Mouse (Mus musculus): Measurements from ENCODE around the gene Tnnc1.

Gene Tnnc1

DNA sequence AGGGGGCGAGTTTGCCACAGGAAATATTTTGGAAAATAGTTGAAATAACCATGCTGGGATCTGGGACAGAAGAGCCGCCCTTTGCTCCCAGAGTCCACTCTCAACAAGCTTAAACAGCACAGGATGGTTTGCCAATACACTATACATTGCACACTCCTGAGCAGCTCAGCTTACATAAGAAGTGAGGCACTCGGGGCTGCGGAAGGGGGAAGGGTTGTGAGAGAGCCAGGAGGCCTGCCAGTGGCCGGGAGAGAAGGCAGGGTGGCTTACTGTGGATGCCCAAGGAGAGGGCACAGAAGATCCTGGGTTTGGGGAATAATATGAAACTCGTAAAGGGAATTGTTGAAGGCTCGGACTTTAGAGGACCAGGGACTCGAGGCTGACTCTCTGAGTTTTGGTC, 5.8 kb downstream of the Tnnc1 start:
- Histone ChIP-seq H3K36me3 (ENCODE audit: control insufficient read depth, insufficient read depth, low read length, poor library complexity, severe bottlenecking) (no peaks in the 10 kb centered on the region), H3K27me3 (ENCODE audit: control insufficient read depth, insufficient read depth, low read length, poor library complexity, severe bottlenecking) (no peaks in the 10 kb centered on the region)
- no peak for DNase-seq (ENCODE audit: low read depth, low spot score)

DNA sequence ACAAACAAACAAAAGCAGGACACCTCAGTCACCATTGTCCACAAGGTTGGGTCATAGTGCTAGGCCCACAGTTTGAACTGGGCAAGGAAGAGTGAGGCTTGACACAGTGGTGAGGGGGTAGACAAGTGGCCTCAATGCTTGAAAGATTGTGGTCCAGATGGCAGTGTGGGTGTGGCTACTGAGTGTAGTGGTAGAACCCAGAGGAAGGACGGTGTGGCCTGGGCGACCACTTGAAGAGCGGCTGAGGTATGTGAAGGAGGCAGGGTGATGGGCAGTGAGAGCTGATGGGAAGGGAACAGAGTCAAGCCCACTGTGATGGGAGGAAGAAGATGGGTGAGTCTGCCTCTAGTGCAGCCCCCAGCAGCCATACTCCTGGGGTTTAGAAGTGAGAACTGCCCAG, 6.6 kb downstream of the Tnnc1 start:
- Histone ChIP-seq H3K36me3 (ENCODE audit: control insufficient read depth, insufficient read depth, low read length, poor library complexity, severe bottlenecking) (no peaks in the 10 kb centered on the region), H3K27me3 (ENCODE audit: control insufficient read depth, insufficient read depth, low read length, poor library complexity, severe bottlenecking) (no peaks in the 10 kb centered on the region)
- no peak for DNase-seq (ENCODE audit: low read depth, low spot score)

DNA sequence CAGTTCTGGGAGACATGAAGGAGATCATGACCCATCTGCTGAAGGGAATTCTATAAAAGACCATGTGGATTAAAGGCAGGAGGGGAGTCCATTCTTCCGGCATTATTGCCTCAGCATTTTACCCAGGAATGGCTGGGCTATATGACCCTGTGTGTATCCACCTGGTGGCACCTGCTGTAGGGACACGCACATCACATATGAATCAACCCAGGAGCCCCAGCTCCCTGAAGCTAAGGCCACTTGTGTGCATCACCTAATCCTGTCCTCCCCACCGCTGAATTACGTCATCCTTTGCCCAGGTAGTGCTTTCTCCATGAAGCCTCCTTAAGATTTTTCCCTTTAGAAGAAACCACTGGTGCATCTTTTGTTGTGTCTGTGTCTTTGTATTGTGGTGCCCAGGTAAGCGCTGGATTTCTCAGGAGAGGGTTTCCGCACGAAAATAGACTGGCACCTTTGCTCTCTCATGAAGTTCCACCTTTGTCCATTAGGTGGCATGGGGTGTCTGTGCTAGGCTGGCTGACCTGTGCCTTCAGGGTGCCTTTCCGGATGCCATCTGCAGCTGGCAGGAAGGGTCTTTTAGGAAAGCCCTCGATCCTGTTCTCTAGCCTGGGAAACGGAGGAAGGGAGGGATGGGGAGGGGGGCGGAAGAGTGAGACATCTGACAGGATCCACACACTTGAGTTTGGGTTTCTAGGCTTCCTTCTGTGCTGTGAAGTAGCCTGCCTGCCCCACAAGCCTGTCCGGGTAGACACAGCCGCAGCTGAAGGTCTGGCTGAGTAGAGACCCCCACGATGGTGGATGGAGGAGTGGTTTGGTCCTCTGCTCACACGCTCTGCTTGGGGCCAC, 7.3 kb downstream of the Tnnc1 start:
- Histone ChIP-seq H3K27me3 (ENCODE audit: control insufficient read depth, insufficient read depth, low read length, poor library complexity, severe bottlenecking) (no peaks in the 10 kb centered on the region), H3K36me3 (ENCODE audit: control insufficient read depth, insufficient read depth, low read length, poor library complexity, severe bottlenecking) (no peaks in the 10 kb centered on the region)
- DNase-seq (ENCODE audit: low read depth, low spot score) = peak; percentile 86

DNA sequence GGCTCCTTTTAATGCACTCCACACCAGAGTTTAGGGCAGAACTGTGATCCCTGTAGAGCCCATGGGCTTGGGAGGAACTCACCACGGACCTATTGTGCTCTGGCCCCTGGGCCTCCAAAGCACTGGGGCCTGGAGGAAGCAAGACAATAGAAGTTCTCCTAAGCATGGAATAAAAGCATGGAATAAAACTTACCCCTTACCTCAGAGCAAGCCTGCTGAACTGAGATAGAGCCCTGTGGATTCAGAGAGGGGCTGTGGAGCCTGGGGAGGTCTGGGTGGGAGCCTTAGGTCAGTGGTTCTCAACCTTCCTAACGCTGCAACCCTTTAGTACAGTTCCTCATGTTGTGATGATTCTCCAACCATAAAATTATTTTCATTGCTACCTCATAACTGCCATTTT, 8.7 kb downstream of the Tnnc1 start, which contains the start of gene Nisch:
TSS of gene Nisch (minus strand) at position 101 of the 400 bp plus-strand sequence.
- no peaks in the 10 kb centered on the region for H3K27me3 ChIP-seq (ENCODE audit: control insufficient read depth, insufficient read depth, low read length, poor library complexity, severe bottlenecking)
- no peak for DNase-seq (ENCODE audit: low read depth, low spot score)

DNA sequence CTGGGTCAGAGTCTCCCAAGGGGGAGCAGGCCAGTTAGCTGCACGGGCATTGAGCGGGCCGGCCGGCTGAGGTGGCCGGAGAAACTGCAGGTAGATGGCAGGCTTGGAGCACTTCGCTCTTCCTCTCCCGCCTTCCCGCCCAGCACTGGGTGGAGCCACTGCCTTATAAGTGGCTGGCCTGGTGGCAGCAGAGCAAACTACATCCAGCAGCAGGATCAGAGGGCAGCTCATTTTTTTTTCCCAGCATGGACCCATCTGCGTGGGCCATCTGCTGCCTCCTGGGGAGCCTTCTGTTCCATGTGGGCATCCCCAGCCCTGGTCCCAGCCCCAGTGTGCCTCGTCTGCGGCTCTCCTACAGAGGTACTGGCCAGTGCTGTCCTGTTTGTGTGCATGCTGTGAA, 9.6 kb downstream of the Tnnc1 start, which contains the start of gene Sema3g:
TSS of gene Sema3g (plus strand) at position 195 of the 400 bp plus-strand sequence.
- peak; percentile 70 for DNase-seq (ENCODE audit: low read depth, low spot score)
- H3K27me3 ChIP-seq (ENCODE audit: control insufficient read depth, insufficient read depth, low read length, poor library complexity, severe bottlenecking) = no peaks in the 10 kb centered on the region
- H3K36me3 ChIP-seq (ENCODE audit: control insufficient read depth, insufficient read depth, low read length, poor library complexity, severe bottlenecking) = no peaks in the 10 kb centered on the region

More for the DNA sequence above, 8.7 kb downstream of the Tnnc1 start, which contains the start of gene Nisch:
- no peaks in the 10 kb centered on the region for H3K36me3 ChIP-seq (ENCODE audit: control insufficient read depth, insufficient read depth, low read length, poor library complexity, severe bottlenecking)

DNA sequence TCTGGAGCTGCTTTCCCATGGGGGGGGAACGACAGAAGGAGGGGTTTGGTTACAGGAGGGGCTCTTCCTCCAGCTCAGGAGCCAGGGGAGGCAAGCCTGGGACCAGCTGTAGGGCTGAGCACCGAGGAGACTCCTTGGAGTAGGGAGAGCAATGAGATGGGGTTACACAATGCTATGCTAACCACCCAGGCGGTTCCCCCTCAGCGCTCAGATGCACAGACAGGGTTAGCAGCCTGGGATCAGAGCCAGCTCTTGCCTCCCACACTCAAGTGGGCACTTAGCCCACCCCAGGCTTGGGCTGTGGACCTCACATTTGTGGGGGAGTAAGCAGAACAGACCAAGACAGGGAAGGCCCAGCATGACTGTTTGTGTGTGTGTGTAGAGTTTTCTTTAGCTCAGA, 18.9 kb downstream of the Tnnc1 start:
- DNase-seq (ENCODE audit: low read depth, low spot score) = no peak
- H3K27me3 ChIP-seq (ENCODE audit: control insufficient read depth, insufficient read depth, low read length, poor library complexity, severe bottlenecking) = no peaks in the 10 kb centered on the region
- no peaks in the 10 kb centered on the region for H3K36me3 ChIP-seq (ENCODE audit: control insufficient read depth, insufficient read depth, low read length, poor library complexity, severe bottlenecking)

DNA sequence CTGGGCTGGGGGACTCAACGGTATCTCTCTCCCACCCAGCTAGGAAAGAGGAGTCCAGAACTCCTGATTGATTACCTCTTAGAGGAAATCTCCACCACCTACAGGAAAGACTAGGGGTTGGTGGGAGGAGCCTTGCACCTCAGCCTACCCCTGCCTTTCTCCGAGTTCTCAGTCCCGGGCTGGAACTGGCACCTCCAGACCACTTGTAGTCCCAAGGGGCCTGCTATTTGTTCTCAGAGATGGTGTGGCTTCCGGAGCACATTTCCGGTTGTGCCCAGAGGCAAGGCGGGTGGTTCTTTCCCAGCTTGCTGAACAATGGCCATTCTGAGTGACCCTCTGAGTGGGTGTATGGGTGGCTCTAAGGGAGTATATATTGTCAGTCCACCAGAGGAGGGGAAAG, 20.1 kb downstream of the Tnnc1 start:
- Histone ChIP-seq H3K36me3 (ENCODE audit: control insufficient read depth, insufficient read depth, low read length, poor library complexity, severe bottlenecking) (no peaks in the 10 kb centered on the region), H3K27me3 (ENCODE audit: control insufficient read depth, insufficient read depth, low read length, poor library complexity, severe bottlenecking) (no peaks in the 10 kb centered on the region)
- peak; percentile 61 for DNase-seq (ENCODE audit: low read depth, low spot score)

DNA sequence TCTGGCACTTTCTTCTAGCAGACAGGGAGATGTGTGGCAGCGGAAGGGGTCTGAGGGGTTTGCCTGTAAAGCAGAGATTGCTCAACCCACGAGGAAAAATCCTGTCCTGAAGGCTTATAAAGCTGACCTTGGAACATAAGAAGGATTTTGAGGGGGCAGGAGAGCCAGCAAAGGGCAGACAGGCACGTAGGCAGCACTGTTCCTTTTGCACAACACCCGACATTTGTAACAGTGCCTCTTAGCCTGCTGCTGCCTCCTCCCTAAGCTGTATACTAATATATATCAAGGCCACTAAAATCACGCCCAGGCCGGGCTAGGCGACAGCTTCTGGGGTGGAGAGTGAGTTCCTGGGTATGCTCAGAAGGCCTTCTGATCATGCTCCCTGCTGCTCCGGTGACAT, 22.3 kb downstream of the Tnnc1 start:
- Histone ChIP-seq H3K27me3 (ENCODE audit: control insufficient read depth, insufficient read depth, low read length, poor library complexity, severe bottlenecking) (no peaks in the 10 kb centered on the region), H3K36me3 (ENCODE audit: control insufficient read depth, insufficient read depth, low read length, poor library complexity, severe bottlenecking) (no peaks in the 10 kb centered on the region)
- DNase-seq (ENCODE audit: low read depth, low spot score) = no peak

DNA sequence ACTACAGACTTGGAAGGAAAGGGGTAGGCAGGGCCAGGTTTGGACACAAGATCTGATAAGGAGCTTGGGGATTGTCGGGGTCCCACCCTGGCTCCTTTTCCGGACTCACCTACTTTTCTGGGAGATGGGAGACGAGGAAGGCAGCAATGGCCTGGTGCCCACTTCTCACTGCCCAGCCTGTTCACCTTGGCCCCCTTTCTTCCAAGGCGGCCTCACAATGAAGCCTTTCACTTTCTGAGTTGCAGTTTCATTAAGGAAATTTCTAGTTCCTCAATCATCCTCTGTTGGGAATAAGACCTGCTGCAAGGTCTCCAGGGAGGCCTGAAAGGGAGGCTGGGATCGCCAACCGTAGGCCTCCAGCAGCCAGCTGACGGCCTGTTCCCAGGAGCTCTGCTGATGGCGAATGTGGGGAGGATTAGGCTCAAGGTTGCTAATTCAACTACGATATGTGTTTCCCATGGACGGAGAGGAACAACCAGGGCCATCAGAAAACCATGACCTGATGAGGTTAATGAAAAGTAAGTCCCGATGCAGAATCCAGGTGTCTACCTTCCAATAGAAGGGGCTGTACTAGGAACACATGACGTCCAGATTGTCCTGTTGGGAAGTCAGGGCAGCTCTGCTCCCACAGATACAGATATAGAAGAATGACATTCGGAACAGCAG, 24.4 kb downstream of the Tnnc1 start:
- no peak for DNase-seq (ENCODE audit: low read depth, low spot score)
- no peaks in the 10 kb centered on the region for H3K36me3 ChIP-seq (ENCODE audit: control insufficient read depth, insufficient read depth, low read length, poor library complexity, severe bottlenecking)

DNA sequence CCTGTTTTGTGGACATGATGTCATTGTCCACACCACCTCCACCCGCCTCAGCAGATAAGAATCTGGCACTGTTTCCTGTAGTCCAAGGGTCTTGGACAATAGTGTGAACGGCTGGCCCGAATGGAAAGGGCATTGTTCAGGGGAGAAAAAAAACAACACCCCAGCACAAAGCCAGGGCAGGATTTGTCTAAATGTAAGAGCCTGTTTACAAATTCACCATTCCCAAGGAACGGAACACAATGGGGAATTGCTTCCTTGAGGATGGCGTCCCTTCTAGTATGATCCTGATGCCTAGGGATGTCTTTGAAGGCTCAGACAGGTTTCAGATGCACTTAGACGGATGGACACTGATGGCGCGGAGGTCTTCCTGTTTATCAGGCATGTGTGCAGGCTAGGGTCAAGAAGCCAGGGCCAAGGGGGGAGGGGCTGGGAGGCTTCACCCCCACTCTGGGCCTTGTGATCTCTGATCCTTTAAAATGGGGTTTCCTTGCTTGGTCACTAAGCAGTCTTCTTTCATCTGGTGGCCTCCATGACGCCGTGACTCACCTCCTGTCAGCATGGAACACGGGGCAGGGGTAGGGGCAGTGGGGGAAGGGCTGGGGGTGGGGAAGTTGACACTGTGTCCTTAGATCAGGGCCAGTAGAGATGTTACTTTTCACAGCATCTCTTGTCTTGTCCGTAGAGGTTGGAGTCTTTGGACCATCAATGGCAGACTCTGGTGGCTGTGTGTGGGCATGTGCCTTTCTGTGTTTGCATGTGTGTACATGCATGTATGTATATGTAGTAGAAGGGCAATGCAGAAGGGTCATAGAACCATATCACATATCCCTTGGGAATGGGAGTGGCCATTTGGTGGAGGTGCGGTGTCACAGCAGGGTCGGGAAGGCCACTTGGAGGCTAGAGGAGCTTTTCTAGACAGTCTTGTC, 25.2 kb downstream of the Tnnc1 start:
- Histone ChIP-seq H3K36me3 (ENCODE audit: control insufficient read depth, insufficient read depth, low read length, poor library complexity, severe bottlenecking) (no peaks in the 10 kb centered on the region), H3K27me3 (ENCODE audit: control insufficient read depth, insufficient read depth, low read length, poor library complexity, severe bottlenecking) (no peaks in the 10 kb centered on the region)
- no peak for DNase-seq (ENCODE audit: low read depth, low spot score)

More for the DNA sequence above, 24.4 kb downstream of the Tnnc1 start:
- no peaks in the 10 kb centered on the region for H3K27me3 ChIP-seq (ENCODE audit: control insufficient read depth, insufficient read depth, low read length, poor library complexity, severe bottlenecking)

DNA sequence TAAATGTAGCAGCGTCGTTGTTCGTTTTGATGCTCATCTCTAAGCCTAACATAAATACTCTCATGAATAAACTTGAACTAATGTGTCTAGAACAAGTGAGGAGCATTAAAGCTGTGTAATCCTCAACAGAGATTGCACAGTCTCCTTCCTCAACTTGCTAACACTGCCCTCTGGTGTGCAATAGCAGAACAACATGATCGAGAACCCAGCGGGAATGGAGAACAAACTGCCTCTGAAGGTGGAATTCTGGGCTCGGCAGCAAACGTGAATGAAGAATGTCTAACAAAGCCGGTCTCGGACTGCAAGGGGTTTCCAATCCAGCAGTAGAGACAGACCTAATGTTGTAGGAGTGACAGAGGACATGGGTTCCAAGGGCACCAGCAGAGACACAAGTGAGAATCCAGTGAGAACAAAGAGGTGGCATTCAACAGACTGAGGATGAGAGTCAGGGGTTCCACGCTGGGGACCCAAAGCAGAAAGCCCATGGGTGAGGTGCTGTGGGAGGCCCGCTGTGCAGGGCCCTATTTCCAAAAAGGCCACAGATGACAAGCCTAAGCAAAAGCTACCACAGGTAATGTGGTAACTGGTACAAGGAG, 26.0 kb downstream of the Tnnc1 start:
- no peaks in the 10 kb centered on the region for H3K27me3 ChIP-seq (ENCODE audit: control insufficient read depth, insufficient read depth, low read length, poor library complexity, severe bottlenecking)
- peak; percentile 87 for DNase-seq (ENCODE audit: low read depth, low spot score)
- no peaks in the 10 kb centered on the region for H3K36me3 ChIP-seq (ENCODE audit: control insufficient read depth, insufficient read depth, low read length, poor library complexity, severe bottlenecking)

DNA sequence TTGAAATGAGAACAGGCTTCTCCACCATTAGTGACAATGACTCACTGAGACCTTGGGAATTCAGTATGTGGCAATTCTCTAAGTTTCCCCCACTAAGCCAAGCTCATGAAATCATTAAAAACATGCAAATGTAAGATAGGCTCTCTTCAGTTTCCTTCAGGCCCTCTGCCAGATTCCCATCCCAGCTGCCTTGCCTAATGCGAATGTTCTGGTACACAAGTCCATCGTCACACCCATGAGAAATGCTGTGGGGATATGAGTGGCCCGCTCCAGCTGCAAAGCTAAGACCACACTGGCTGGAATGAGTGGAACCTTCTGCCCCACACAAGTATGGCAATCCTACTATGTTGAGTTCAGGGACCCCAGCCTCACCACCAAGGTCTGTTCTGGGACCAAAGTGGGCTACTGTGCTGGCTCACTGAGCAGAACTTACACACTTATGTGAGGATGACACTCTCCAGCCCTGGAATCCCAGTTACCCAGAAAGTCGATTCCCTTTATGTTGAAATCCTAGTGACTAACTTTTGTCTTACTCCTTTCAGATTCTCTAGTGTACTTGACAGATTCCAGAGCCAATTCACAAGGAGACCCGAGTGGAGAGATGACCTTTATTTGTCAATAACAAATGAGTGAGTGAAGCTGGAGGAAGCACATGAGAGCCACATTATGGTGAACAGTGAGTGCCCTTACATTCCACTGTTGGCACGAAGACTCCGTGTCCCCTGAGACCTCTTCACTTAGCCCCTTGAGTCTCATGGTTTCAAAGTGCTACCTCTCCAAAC, 29.2 kb downstream of the Tnnc1 start:
- DNase-seq (ENCODE audit: low read depth, low spot score) = no peak
- peaks cover 4% of the 10 kb centered on the region; the same call in 1 of the 2 replicates for H3K36me3 ChIP-seq (ENCODE audit: control insufficient read depth, insufficient read depth, low read length, poor library complexity, severe bottlenecking)
- H3K27me3 ChIP-seq (ENCODE audit: control insufficient read depth, insufficient read depth, low read length, poor library complexity, severe bottlenecking) = no peaks in the 10 kb centered on the region

DNA sequence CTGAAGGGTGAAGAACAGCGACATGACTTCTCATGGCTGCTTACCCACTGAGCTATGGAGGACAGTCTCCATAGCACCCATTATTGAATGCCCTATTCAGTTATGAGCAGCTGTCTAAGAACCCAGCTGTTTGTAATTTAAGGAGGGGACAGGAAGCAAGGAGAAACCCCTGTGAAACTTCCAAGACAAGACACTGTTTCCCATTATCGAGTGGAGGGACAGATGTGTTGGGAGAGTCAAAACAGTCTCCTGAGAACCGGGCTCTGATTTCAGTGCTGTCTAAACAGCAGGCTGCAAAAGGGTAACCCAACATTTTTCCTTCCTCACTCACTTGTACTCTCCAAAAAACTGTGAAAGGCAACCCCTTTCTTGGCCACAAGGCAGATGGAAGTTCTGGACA, 32.4 kb downstream of the Tnnc1 start:
- Histone ChIP-seq H3K36me3 (ENCODE audit: control insufficient read depth, insufficient read depth, low read length, poor library complexity, severe bottlenecking) (peaks cover 4% of the 10 kb centered on the region; the same call in 1 of the 2 replicates), H3K27me3 (ENCODE audit: control insufficient read depth, insufficient read depth, low read length, poor library complexity, severe bottlenecking) (no peaks in the 10 kb centered on the region)
- no peak for DNase-seq (ENCODE audit: low read depth, low spot score)

Measured in splenic B cell, adult 2 months (primary cell).